Mouse (Mus musculus) forebrain, embryonic 16.5 days (tissue): ENCODE results near the gene Tmem191c. TPM values are rescaled to one million over a fixed set of nuclear protein-coding genes. Genes with fewer than 3 reads are reported as not detected.
"Not testable (repeated sequence)": the region's sequence is repeated elsewhere in the genome, so short reads cannot be mapped to it uniquely, and the experiment has no call there.

Experiments used
- ATAC-seq: fragments of 200-750 bp; cut with Nextera tagmentation; 2 replicates; pipeline ENCODE4 v1.8.0; 2017; ENCODE audit warnings: mild to moderate bottlenecking, moderate library complexity
- H3K27ac ChIP-seq: fragments of 300-500 bp; sonication (generic); 2 replicates; pipeline ENCODE4 v1.5.1; 2014; ENCODE audit warnings: low read length, control low read depth
- H3K27me3 ChIP-seq: fragments of 300-500 bp; sonication (generic); replicated peaks from 2 replicates; pipeline ENCODE4 v1.6.1; 2014; ENCODE audit warnings: low read length; ENCODE audit not compliant: control insufficient read depth, insufficient read depth
- H3K36me3 ChIP-seq: fragments of 300-500 bp; sonication (generic); 2 replicates; pipeline ENCODE4 v1.6.1; 2014; ENCODE audit not compliant: control insufficient read depth, insufficient read depth
- H3K4me1 ChIP-seq: fragments of 300-500 bp; sonication (generic); replicated peaks from 2 replicates; pipeline ENCODE4 v1.6.1; 2014; ENCODE audit warnings: low read length; ENCODE audit not compliant: control insufficient read depth, insufficient read depth
- H3K4me2 ChIP-seq: fragments of 300-500 bp; sonication (generic); 2 replicates; pipeline ENCODE4 v1.6.1; 2014; ENCODE audit warnings: mild to moderate bottlenecking, low read length, control low read depth
- H3K4me3 ChIP-seq: fragments of 300-500 bp; sonication (generic); replicated peaks from 2 replicates; pipeline ENCODE4 v1.5.1; 2014; ENCODE audit warnings: mild to moderate bottlenecking, low read length, control low read depth
- H3K9ac ChIP-seq: fragments of 300-500 bp; sonication (generic); replicated peaks from 2 replicates; pipeline ENCODE4 v1.6.1; 2014; ENCODE audit warnings: low read depth, low read length, control low read depth
- H3K9me3 ChIP-seq: fragments of 300-500 bp; sonication (generic); 2 replicates; pipeline ENCODE4 v1.6.1; 2016; ENCODE audit warnings: low read length; ENCODE audit not compliant: control insufficient read depth
- WGBS: fragments of 180-500 bp; shearing (Covaris S2); extraction: QIAGEN DNeasy Blood & Tissue Kit; methylation state at CpG from one replicate; pipeline ENCODE4 v1.1.7; 2014; 5-methylcytosine and 5-hydroxymethylcytosine counted together
- polyA plus RNA-seq: library from polyadenylated mRNA; unstranded; fragments of >200 nt; fragmentation: Nextera tagmentation; extraction: Ambion mirVana; gene quantifications from 2 replicates; pipeline ENCODE4 v1.2.1, GENCODE M21; 2015

Gene Tmem191c
- 23.0 and 43.0 TPM in 2 replicates for polyA plus RNA-seq

DNA sequence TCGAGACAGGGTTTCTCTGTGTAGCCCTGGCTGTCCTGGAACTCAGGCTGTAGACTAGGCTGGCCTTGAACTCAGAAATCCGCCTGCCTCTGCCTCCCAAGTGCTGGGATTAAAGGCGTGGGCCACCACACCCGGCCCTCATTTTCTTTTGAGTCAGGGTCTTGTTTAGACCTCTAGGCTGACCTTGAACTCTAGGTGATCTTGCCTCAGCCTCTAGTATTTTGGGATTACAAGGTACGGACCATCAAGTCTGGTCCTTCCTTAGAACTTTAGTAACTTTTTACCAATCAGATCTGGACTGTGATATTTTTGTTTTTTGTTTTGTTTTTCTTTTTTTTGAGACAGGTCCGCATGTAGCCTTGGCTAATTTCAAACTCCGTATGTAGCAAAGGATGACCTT lies at the start of gene Tmem191c:
TSS of gene Tmem191c (plus strand) at position 357 of the 400 bp plus-strand sequence.
- Histone ChIP-seq H3K27ac (peak within 1 kb of the TSS; percentile 78), H3K4me3 (peak within 1 kb of the TSS; percentile 59), H3K4me1 (peaks cover 19% of the 10 kb centered on the region), H3K4me2 (peak within 1 kb of the TSS; percentile 89), H3K9me3 (peaks cover 3% of the 10 kb centered on the region; the same call in 1 of the 2 replicates), H3K27me3 (peaks cover 21% of the 10 kb centered on the region), H3K9ac (peak within 1 kb of the TSS; percentile 62), H3K36me3 (peaks cover 6% of the 10 kb centered on the region)
- WGBS, result 60% methylated on average over 7 of the region's 7 CpGs
- no peak for ATAC-seq

DNA sequence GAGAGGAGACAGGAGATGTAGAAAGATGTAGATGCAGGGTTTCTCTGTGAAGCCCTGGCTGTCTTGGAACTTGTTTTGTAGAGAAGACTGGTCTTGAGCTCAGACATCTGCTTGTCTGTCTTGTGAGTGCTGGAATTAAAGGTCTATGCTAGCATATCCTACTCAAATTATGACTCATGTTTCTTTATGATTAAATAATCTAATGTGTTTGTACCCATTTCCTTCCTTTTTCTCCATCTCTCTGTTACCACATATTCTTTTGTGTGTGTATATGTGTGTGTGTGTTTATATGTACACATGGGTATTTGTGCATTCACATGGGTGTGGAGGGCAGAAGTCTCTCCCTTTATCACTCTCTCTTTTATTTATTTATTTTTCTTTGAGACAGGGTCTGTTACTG lies 49.4 kb upstream of the Tmem191c start:
- H3K9ac ChIP-seq, result no peak overlapping the region
- no peaks in the 10 kb centered on the region for H3K4me1 ChIP-seq
- no peaks in the 10 kb centered on the region for H3K9me3 ChIP-seq
- no peak overlapping the region for H3K4me2 ChIP-seq
- no peak overlapping the region for H3K27ac ChIP-seq
- H3K4me3 ChIP-seq, result no peak overlapping the region
- ATAC-seq, result no peak
- H3K36me3 ChIP-seq, result no peaks in the 10 kb centered on the region
- no peaks in the 10 kb centered on the region for H3K27me3 ChIP-seq

DNA sequence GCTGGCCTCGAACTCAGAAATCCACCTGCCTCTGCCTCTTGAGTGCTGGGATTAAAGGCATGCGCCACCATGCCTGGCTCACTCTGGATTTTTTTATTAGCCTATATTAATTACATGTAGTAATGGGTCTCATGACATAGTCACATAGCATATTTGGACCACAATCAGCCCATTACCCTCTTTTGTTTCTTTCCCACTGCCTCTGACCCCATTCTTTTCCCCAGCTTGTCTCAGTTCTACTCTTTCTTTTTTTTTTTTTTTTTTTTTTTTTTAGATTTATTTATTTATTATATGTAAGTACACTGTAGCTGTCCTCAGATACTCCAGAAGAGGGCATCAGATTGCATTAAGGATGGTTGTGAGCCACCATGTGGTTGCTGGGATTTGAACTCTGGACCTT lies 44.4 kb upstream of the Tmem191c start:
- peaks cover 22% of the 10 kb centered on the region for H3K4me1 ChIP-seq
- not testable (repeated sequence) for H3K27me3 ChIP-seq, H3K9me3 ChIP-seq, H3K36me3 ChIP-seq, H3K4me2 ChIP-seq, H3K9ac ChIP-seq, H3K4me3 ChIP-seq, ATAC-seq, H3K27ac ChIP-seq
- WGBS, result 94% methylated on average over 2 of the region's 2 CpGs

DNA sequence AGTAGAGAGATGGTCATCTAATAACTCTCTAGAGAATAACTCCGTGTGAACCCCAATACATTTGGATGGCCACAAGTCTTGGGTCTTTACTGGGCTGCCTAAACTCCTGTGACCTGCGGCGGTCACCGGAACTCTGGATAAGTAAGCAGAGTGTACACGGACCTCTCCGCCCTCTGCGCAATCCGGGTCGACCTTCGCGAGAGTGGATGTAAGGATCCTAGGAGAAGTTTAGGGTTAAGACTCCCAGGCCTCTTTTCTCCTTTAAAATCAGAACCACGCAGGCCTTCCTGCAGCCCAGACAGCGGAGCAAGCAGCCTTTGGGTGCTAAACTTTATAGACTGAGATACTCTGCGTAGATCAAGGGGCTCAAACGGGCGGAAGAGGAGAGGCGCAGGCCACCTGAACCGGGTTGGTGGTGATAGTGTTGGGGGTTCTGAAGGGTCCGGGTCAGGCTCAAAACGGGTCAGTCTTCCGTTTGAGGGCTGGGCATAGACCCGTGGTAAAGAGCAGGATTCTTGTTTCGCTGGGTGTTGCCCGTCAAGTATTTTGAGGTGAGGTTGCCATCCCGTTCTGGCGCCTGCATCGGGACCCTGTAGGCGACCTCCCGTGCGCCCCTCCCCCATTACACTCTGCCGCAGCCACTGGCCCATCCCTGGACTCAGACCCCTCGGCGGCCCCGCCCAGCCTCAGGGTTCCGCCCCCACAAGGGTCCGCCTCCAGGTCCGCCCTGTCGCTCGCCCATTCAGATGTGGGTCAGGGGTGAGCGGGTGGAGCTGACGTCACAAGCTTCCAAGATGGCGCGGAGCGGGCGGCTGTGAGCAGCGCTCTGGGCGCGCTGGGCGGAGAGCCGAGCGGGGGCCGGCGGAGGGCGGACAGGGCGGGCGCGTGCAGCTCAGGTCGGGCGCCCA lies 42.8 kb upstream of the Tmem191c start, which contains the start of gene Hic2:
TSS of gene Hic2 (plus strand) at position 779 of the 908 bp plus-strand sequence.
- Histone ChIP-seq H3K27ac (peak within 1 kb of the TSS; percentile 95), H3K9ac (peak within 1 kb of the TSS; percentile 96), H3K9me3 (no peaks in the 10 kb centered on the region), H3K27me3 (no peaks in the 10 kb centered on the region), H3K4me1 (peaks cover 22% of the 10 kb centered on the region), H3K4me3 (peak within 1 kb of the TSS; percentile 90), H3K36me3 (no peaks in the 10 kb centered on the region), H3K4me2 (peak within 1 kb of the TSS; percentile 84)
- 1% methylated on average over 54 of the region's 59 CpGs for WGBS
- ATAC-seq, result peak; percentile 92

DNA sequence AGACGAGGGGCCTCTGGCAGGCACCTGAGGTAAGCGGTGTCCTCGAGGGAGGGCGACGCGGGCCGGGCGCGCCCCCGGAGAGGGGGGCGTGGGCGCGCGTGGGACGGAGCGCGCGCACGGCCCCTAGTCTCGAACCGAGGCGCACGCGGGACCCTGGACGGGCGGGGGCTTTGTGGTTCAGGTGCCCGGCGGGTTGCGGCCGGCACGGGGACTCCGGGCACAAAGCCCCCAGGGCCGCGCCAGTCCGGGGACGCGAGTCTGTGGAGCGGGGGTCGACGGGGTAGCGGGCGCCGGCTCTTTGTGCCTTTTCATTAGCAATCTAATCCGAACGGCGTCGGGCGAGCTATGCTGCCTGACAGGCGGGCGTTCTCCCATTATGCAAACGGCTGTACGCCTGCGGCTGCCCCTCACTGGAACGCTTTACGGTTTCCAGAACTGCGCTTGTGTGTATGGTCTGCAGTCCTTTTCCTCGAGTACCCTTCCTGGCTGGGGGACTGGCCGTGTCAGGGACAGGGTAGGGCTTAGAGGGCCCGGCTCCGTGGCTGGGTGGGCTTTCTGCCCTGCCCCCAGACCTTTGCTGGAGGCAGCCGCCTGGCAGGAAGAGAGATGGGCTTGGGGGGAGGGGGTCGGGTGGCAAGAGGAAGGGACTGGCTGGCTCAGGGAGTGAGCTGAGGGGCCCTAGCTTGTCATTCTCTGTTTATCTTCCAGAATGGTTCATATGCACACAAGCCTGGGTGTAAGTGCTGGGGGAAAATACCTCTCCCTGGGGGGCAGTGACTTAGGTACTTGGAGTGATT lies 42.0 kb upstream of the Tmem191c start:
- peak overlapping the region; percentile 95 for H3K27ac ChIP-seq
- H3K36me3 ChIP-seq, result no peaks in the 10 kb centered on the region
- 0% methylated on average over 60 of the region's 62 CpGs for whole genome bisulfite sequencing
- peaks cover 22% of the 10 kb centered on the region for H3K4me1 ChIP-seq
- peak overlapping the region; percentile 90 for H3K4me3 ChIP-seq
- H3K9me3 ChIP-seq, result no peaks in the 10 kb centered on the region
- peak; percentile 75 for ATAC-seq
- H3K4me2 ChIP-seq, result peak overlapping the region; percentile 84
- no peaks in the 10 kb centered on the region for H3K27me3 ChIP-seq
- H3K9ac ChIP-seq, result peak overlapping the region; percentile 96

DNA sequence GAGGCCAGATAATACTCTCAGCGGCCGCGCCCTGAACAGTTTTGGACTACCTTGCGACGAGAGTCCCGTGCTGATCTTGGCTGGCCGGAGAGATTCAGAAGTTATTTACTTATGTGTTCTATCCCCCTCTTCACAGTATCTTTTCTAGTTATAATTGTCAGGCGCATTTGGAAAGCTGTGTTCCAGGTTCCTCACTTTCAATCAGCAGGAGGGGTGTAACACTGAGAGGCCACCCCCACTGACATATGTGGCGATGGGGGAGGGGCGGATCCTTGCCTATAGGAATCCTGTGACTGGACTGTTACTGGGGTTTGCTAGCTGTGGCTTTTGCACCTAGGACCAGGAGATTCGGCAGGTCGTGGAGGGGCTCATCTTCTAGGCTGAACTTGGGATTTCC lies 41.4 kb upstream of the Tmem191c start:
- Histone ChIP-seq H3K4me1 (peaks cover 24% of the 10 kb centered on the region), H3K4me2 (peak overlapping the region; percentile 84), H3K27ac (peak overlapping the region; percentile 95), H3K9ac (peak overlapping the region; percentile 96), H3K9me3 (no peaks in the 10 kb centered on the region), H3K27me3 (no peaks in the 10 kb centered on the region), H3K4me3 (peak overlapping the region; percentile 90), H3K36me3 (no peaks in the 10 kb centered on the region)
- WGBS, result 3% methylated on average over 12 of the region's 12 CpGs
- no peak for ATAC-seq

DNA sequence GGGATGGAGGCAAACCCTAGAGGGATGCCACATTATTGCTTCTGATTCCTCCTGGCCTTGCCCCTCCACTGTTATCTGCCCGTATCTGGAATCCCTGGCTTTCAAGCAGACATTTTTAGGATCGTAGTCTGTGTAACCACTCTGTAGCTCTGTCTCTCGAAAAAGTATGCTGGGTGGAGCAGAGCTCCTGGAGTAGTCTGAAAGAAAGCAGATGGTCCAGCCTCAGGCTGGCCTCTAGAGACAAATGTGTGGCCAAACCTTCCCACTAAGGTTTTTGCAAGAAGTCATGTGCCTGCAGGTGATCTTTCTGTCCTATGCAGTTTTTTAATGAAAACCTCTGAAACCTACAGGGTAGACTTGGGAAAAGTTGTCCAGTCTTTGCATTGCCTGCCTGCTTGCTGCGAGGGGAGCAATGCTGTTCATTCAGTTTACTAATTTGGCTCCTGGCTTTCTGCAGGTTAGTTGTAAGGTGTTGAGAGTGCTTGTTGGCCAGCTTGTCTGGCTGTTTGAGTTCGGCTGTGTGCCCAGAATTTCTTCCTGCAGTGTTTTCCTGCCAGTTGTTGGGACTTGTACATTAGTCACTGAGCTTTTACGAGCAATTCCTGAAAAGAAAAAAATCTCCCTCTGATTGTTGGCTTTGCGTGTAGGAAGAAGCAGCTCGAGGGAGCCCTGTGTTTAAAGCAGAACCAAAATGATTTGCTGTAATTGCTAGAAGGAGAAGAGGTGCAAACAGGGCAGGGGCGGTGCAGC lies 40.8 kb upstream of the Tmem191c start:
- H3K4me1 ChIP-seq, result peaks cover 28% of the 10 kb centered on the region
- 36% methylated on average over 9 of the region's 9 CpGs for WGBS
- H3K27ac ChIP-seq, result peak overlapping the region; percentile 95

DNA sequence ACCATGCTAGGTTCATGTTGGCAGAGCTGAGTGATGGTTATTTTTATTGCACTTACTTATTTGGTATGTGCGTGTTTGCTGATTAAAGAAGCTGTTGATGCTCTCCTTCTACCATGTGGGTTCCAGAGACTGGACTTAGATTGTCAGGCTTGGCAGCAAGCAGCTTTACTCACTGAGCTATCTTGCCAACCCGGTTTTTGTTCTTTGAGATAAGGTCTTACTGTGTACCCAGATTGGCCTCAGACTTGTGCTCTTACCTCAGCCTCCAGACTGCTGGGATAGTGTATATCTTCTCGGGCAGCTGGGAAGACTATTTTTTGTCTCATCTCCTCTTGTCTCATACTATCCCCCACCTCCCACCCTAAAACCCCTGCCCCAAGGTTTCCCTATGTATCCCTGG lies 38.2 kb upstream of the Tmem191c start:
- Histone ChIP-seq H3K4me3 (no peak overlapping the region), H3K27me3 (no peaks in the 10 kb centered on the region), H3K27ac (no peak overlapping the region), H3K4me2 (no peak overlapping the region), H3K4me1 (peaks cover 28% of the 10 kb centered on the region), H3K9me3 (no peaks in the 10 kb centered on the region), H3K36me3 (no peaks in the 10 kb centered on the region), H3K9ac (no peak overlapping the region)
- WGBS, result 82% methylated on average over 3 of the region's 3 CpGs
- no peak for ATAC-seq

More for the DNA sequence above, 40.8 kb upstream of the Tmem191c start:
- Histone ChIP-seq H3K27me3 (no peaks in the 10 kb centered on the region), H3K4me3 (peak overlapping the region; percentile 90), H3K9ac (peak overlapping the region; percentile 96), H3K9me3 (no peaks in the 10 kb centered on the region), H3K4me2 (peak overlapping the region; percentile 84), H3K36me3 (no peaks in the 10 kb centered on the region)
- no peak for ATAC-seq
